Mouse (Mus musculus) hindbrain, embryonic 13.5 days (tissue): ENCODE results near the gene Epn2. TPM values are rescaled to one million over a fixed set of nuclear protein-coding genes. Genes with fewer than 3 reads are reported as not detected.

Source experiments
- ATAC-seq: fragments of 200-750 bp; cut with Nextera tagmentation; 2 replicates; pipeline ENCODE4 v1.8.0; 2017; ENCODE audit warnings: moderate TSS enrichment; ENCODE audit not compliant: low FRiP score
- H3K27ac ChIP-seq: fragments of 300-500 bp; sonication (generic); 2 replicates; pipeline ENCODE4 v1.5.1; 2015; ENCODE audit warnings: inconsistent platforms, mild to moderate bottlenecking, moderate library complexity
- H3K27me3 ChIP-seq: fragments of 300-500 bp; sonication (generic); 2 replicates; pipeline ENCODE4 v1.6.1; 2015; ENCODE audit warnings: mild to moderate bottlenecking, inconsistent platforms
- H3K36me3 ChIP-seq: fragments of 300-500 bp; sonication (generic); 2 replicates; pipeline ENCODE4 v1.6.1; 2015; ENCODE audit warnings: mild to moderate bottlenecking, inconsistent platforms
- H3K4me1 ChIP-seq: fragments of 300-500 bp; sonication (generic); replicated peaks from 2 replicates; pipeline ENCODE4 v1.6.1; 2015; ENCODE audit warnings: inconsistent platforms
- H3K4me2 ChIP-seq: fragments of 300-500 bp; sonication (generic); 2 replicates; pipeline ENCODE4 v1.6.1; 2015; ENCODE audit warnings: inconsistent platforms, mild to moderate bottlenecking, moderate library complexity
- H3K4me3 ChIP-seq: fragments of 300-500 bp; sonication (generic); 2 replicates; pipeline ENCODE4 v1.5.1; 2015; ENCODE audit warnings: mild to moderate bottlenecking, inconsistent platforms
- H3K9ac ChIP-seq: fragments of 300-500 bp; sonication (generic); 2 replicates; pipeline ENCODE4 v1.6.1; 2015; ENCODE audit warnings: mild to moderate bottlenecking, inconsistent platforms
- H3K9me3 ChIP-seq: fragments of 300-500 bp; sonication (generic); 2 replicates; pipeline ENCODE4 v1.6.1; 2016; ENCODE audit warnings: inconsistent platforms
- WGBS: fragments of 180-500 bp; shearing (Covaris S2); methylation state at CpG from one replicate; pipeline ENCODE4 v1.1.7; 2015; 5-methylcytosine and 5-hydroxymethylcytosine counted together
- polyA plus RNA-seq: library from polyadenylated mRNA; unstranded; fragments of >200 nt; fragmentation: Nextera tagmentation; extraction: Ambion mirVana; gene quantifications from 2 replicates; pipeline ENCODE4 v1.2.1, GENCODE M21; 2015

The Epn2 gene
- polyA plus RNA-seq, 1 experiment from 2014 or later, result 48.1 TPM

- Histone ChIP-seq H3K4me2 (peak overlapping the region; percentile 47), H3K27ac (no peak overlapping the region), H3K9ac (peak overlapping the region; percentile 59; the same call in 1 of the 2 replicates), H3K4me3 (peak overlapping the region; percentile 16), H3K4me1 (peaks cover 22% of the 10 kb centered on the region), H3K9me3 (no peaks in the 10 kb centered on the region), H3K27me3 (0 out of 2 replicates have a peak, but pooled peaks cover 11% of the 10 kb centered on the region), H3K36me3 (no peaks in the 10 kb centered on the region)
- no peak for ATAC-seq
- 20% methylated on average over 20 of the region's 22 CpGs for WGBS
These were observed 36.4 kb upstream of the Epn2 start for GRCm38 (mm10) chr11:61615686-61616522.

GRCm38 (mm10) chr11:61614401-61614800, 34.9 kb upstream of the Epn2 start:
- Histone ChIP-seq H3K4me2 (no peak overlapping the region), H3K36me3 (no peaks in the 10 kb centered on the region), H3K27ac (no peak overlapping the region), H3K4me3 (no peak overlapping the region), H3K9me3 (no peaks in the 10 kb centered on the region; the same call in 1 of the 2 replicates), H3K9ac (no peak overlapping the region), H3K4me1 (peaks cover 12% of the 10 kb centered on the region), H3K27me3 (0 out of 2 replicates have a peak, but pooled peaks cover 11% of the 10 kb centered on the region)
- 81% methylated on average over 5 of the region's 5 CpGs for WGBS
- no peak for ATAC-seq

- Histone ChIP-seq H3K27ac (no peak overlapping the region), H3K4me3 (no peak overlapping the region), H3K27me3 (0 out of 2 replicates have a peak, but pooled peaks cover 11% of the 10 kb centered on the region), H3K4me2 (no peak overlapping the region), H3K4me1 (peaks cover 12% of the 10 kb centered on the region), H3K9me3 (peaks cover under 1% of the 10 kb centered on the region; the same call in 1 of the 2 replicates), H3K36me3 (no peaks in the 10 kb centered on the region), H3K9ac (no peak overlapping the region)
- ATAC-seq, result no peak
- 90% methylated on average over 4 of the region's 4 CpGs for WGBS
These were observed 32.7 kb upstream of the Epn2 start for GRCm38 (mm10) chr11:61612116-61612635.

GRCm38 (mm10) chr11:61611197-61611596, 31.7 kb upstream of the Epn2 start:
- 90% methylated on average over 3 of the region's 3 CpGs for WGBS
- Histone ChIP-seq H3K9me3 (peaks cover 10% of the 10 kb centered on the region; the same call in 1 of the 2 replicates), H3K27ac (no peak overlapping the region), H3K4me1 (peaks cover 9% of the 10 kb centered on the region), H3K4me2 (no peak overlapping the region), H3K36me3 (no peaks in the 10 kb centered on the region), H3K27me3 (0 out of 2 replicates have a peak, but pooled peaks cover 6% of the 10 kb centered on the region), H3K4me3 (no peak overlapping the region), H3K9ac (no peak overlapping the region)
- ATAC-seq, result no peak

- 83% methylated on average over 4 of the region's 4 CpGs for WGBS
- Histone ChIP-seq H3K4me3 (no peak overlapping the region), H3K27me3 (no peaks in the 10 kb centered on the region), H3K36me3 (no peaks in the 10 kb centered on the region), H3K9me3 (peaks cover 10% of the 10 kb centered on the region; the same call in 1 of the 2 replicates), H3K4me2 (no peak overlapping the region), H3K27ac (no peak overlapping the region), H3K4me1 (no peaks in the 10 kb centered on the region), H3K9ac (no peak overlapping the region)
- no peak for ATAC-seq
These were observed 28.6 kb upstream of the Epn2 start for GRCm38 (mm10) chr11:61608072-61608471.

- H3K4me1 ChIP-seq, result no peaks in the 10 kb centered on the region
- H3K9ac ChIP-seq, result no peak overlapping the region
- no peak overlapping the region for H3K4me2 ChIP-seq
- 94% methylated on average over 7 of the region's 7 CpGs for WGBS
- 0 out of 2 replicates have a peak, but pooled peaks cover 2% of the 10 kb centered on the region for H3K27me3 ChIP-seq
- no peak for ATAC-seq
- no peak overlapping the region for H3K4me3 ChIP-seq
- H3K9me3 ChIP-seq, result peaks cover 10% of the 10 kb centered on the region; the same call in 1 of the 2 replicates
- no peak overlapping the region for H3K27ac ChIP-seq
- H3K36me3 ChIP-seq, result no peaks in the 10 kb centered on the region
These were observed 23.2 kb upstream of the Epn2 start for GRCm38 (mm10) chr11:61602705-61603104.

GRCm38 (mm10) chr11:61601465-61601864, 22.0 kb upstream of the Epn2 start:
- no peak for ATAC-seq
- Histone ChIP-seq H3K4me1 (no peaks in the 10 kb centered on the region), H3K36me3 (no peaks in the 10 kb centered on the region), H3K9me3 (peaks cover 3% of the 10 kb centered on the region; the same call in 1 of the 2 replicates), H3K4me2 (no peak overlapping the region), H3K9ac (no peak overlapping the region), H3K4me3 (no peak overlapping the region), H3K27ac (no peak overlapping the region; the same call in 1 of the 2 replicates), H3K27me3 (0 out of 2 replicates have a peak, but pooled peaks cover 2% of the 10 kb centered on the region)
- 59% methylated on average over 3 of the region's 3 CpGs for WGBS

- Histone ChIP-seq H3K4me3 (no peak overlapping the region), H3K27me3 (0 out of 2 replicates have a peak, but pooled peaks cover 2% of the 10 kb centered on the region), H3K4me1 (no peaks in the 10 kb centered on the region), H3K9ac (no peak overlapping the region), H3K4me2 (no peak overlapping the region), H3K27ac (no peak overlapping the region), H3K36me3 (no peaks in the 10 kb centered on the region), H3K9me3 (no peaks in the 10 kb centered on the region)
- WGBS, result 57% methylated on average over 6 of the region's 6 CpGs
- no peak for ATAC-seq
These were observed 18.9 kb upstream of the Epn2 start for GRCm38 (mm10) chr11:61598367-61598766.

GRCm38 (mm10) chr11:61597471-61597870, 18.0 kb upstream of the Epn2 start:
- no peaks in the 10 kb centered on the region for H3K36me3 ChIP-seq
- H3K27ac ChIP-seq, result no peak overlapping the region
- 95% methylated on average over 2 of the region's 2 CpGs for WGBS
- no peak for ATAC-seq
- no peaks in the 10 kb centered on the region for H3K9me3 ChIP-seq
- H3K4me3 ChIP-seq, result no peak overlapping the region
- no peak overlapping the region for H3K4me2 ChIP-seq
- H3K9ac ChIP-seq, result no peak overlapping the region
- no peaks in the 10 kb centered on the region for H3K4me1 ChIP-seq
- H3K27me3 ChIP-seq, result 0 out of 2 replicates have a peak, but pooled peaks cover 2% of the 10 kb centered on the region

GRCm38 (mm10) chr11:61593069-61593468, 13.6 kb upstream of the Epn2 start:
- Histone ChIP-seq H3K27me3 (no peaks in the 10 kb centered on the region), H3K4me3 (no peak overlapping the region), H3K9me3 (no peaks in the 10 kb centered on the region), H3K4me1 (no peaks in the 10 kb centered on the region), H3K27ac (no peak overlapping the region), H3K9ac (no peak overlapping the region), H3K36me3 (no peaks in the 10 kb centered on the region), H3K4me2 (no peak overlapping the region)
- no peak for ATAC-seq

- ATAC-seq, result no peak
- Histone ChIP-seq H3K27ac (no peak overlapping the region), H3K4me2 (no peak overlapping the region), H3K9ac (no peak overlapping the region), H3K4me1 (no peaks in the 10 kb centered on the region), H3K9me3 (no peaks in the 10 kb centered on the region), H3K27me3 (no peaks in the 10 kb centered on the region), H3K36me3 (no peaks in the 10 kb centered on the region), H3K4me3 (no peak overlapping the region)
- 100% methylated on average over 3 of the region's 3 CpGs for WGBS
These were observed 12.6 kb upstream of the Epn2 start for GRCm38 (mm10) chr11:61592061-61592460.

GRCm38 (mm10) chr11:61590516-61591213, 11.2 kb upstream of the Epn2 start:
- H3K27ac ChIP-seq, result no peak overlapping the region
- no peak overlapping the region for H3K4me2 ChIP-seq
- no peaks in the 10 kb centered on the region for H3K9me3 ChIP-seq
- WGBS, result 52% methylated on average over 7 of the region's 7 CpGs
- no peaks in the 10 kb centered on the region for H3K36me3 ChIP-seq
- no peaks in the 10 kb centered on the region for H3K27me3 ChIP-seq
- ATAC-seq, result no peak
- H3K4me1 ChIP-seq, result no peaks in the 10 kb centered on the region
- no peak overlapping the region for H3K9ac ChIP-seq
- no peak overlapping the region for H3K4me3 ChIP-seq
